Mouse (Mus musculus): ENCODE results near the gene Rundc3b. TPM values are rescaled to one million over a fixed set of nuclear protein-coding genes. Genes with fewer than 3 reads are reported as not detected.

Gene Rundc3b
- polyA plus RNA-seq, 1 experiment from 2014 or later, result 3.5 TPM

DNA sequence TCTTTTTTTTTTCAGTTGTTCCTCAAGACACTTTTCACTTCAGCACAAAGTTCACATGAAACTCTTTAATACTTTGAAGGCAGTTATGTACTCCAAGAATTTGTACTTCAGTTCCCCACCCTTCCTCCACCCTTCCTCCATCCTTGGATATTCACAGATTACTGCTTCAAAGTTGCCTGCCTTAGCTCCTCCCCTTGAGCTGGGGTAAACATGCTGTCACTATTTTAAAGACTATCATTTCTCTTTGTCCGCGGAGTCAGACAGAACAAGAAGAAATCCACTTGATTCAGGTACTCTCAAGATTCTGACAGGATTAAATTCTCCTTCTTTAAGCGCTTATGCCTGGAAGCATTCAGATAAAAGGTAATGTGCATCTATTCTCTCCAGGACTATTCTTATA lies 55.9 kb downstream of the Rundc3b start:
- H3K36me3 ChIP-seq (ENCODE audit: control insufficient read depth, insufficient read depth), result no peaks in the 10 kb centered on the region
- no peak overlapping the region for H3K4me3 ChIP-seq (ENCODE audit: low read depth, low read length)
- 53% methylated on average over 3 of the region's 3 CpGs for WGBS
- H3K27ac ChIP-seq (ENCODE audit: low read depth, low read length), result no peak overlapping the region
- TF ChIP-seq CTCF (IDR thresholded peaks at IDR 0.05; ENCODE audit: low read depth), result no peak
- no peaks in the 10 kb centered on the region for H3K4me1 ChIP-seq (replicated peaks; ENCODE audit: control insufficient read depth, insufficient read depth, low read length)
- H3K9ac ChIP-seq (ENCODE audit: low read depth, low read length), result no peak overlapping the region
- no peak overlapping the region for H3K4me2 ChIP-seq (replicated peaks; ENCODE audit: low read depth)
- no peaks in the 10 kb centered on the region for H3K27me3 ChIP-seq (replicated peaks; ENCODE audit: control insufficient read depth, insufficient read depth, low read length)
- no peak for ATAC-seq
- H3K9me3 ChIP-seq (ENCODE audit: control insufficient read depth), result no peaks in the 10 kb centered on the region

DNA sequence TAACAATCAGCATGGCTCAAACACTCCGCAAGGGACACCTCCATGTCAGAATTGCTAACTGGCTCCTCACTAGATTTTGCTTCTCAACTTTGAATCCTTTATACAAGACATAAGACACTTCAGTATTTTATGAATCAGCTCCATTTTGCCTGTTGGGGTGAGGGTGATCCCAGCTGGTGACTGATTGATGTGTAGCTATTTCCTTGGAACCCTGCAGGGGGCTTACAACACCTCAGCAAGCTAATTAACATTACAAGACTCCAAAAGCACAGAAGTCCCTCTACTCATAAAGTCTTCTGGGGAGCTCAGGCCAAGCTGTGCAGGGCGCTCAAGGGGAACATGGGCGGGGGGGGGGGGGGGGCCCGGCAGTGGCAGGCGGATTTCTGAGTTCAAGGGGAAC lies 78.2 kb downstream of the Rundc3b start:
- Histone ChIP-seq H3K4me1 (replicated peaks; ENCODE audit: control insufficient read depth, insufficient read depth, low read length) (no peaks in the 10 kb centered on the region), H3K4me3 (ENCODE audit: low read depth, low read length) (no peak overlapping the region), H3K27ac (ENCODE audit: low read depth, low read length) (no peak overlapping the region), H3K9me3 (ENCODE audit: control insufficient read depth) (no peaks in the 10 kb centered on the region), H3K4me2 (replicated peaks; ENCODE audit: low read depth) (no peak overlapping the region), H3K27me3 (replicated peaks; ENCODE audit: control insufficient read depth, insufficient read depth, low read length) (no peaks in the 10 kb centered on the region), H3K9ac (ENCODE audit: low read depth, low read length) (no peak overlapping the region), H3K36me3 (ENCODE audit: control insufficient read depth, insufficient read depth) (no peaks in the 10 kb centered on the region)
- 65% methylated on average over 4 of the region's 5 CpGs for WGBS
- no peak for ATAC-seq
- no peak for TF ChIP-seq CTCF (IDR thresholded peaks at IDR 0.05; ENCODE audit: low read depth)

DNA sequence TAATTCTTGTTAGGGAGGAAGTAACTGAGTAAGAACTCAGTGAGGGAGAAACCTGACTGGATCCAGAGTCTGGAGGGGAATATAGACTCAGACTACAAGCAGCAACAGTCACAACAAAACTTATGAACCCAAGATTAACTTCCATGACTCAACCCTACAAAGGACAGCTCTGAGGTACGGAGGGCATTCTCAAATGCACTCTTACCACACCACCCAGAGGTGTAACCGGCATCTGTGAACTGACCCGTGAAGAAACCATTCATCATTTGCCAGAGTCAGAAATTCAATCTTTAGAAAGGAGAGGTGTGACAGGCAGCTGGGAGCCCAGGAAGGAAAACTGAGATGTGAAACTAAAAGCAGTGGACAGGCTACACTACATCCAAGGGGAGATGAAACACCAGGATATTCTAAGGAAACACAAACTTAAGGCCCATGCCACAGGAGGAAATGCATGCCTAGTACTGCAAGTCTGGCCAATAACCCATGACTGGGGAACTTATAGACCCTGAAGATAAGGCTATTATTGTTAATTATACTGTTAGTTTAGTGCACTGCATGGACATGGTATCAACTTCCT lies 80.0 kb downstream of the Rundc3b start:
- ATAC-seq, result no peak
- Histone ChIP-seq H3K4me3 (ENCODE audit: low read depth, low read length) (no peak overlapping the region), H3K36me3 (ENCODE audit: control insufficient read depth, insufficient read depth) (no peaks in the 10 kb centered on the region), H3K4me1 (replicated peaks; ENCODE audit: control insufficient read depth, insufficient read depth, low read length) (no peaks in the 10 kb centered on the region), H3K27me3 (replicated peaks; ENCODE audit: control insufficient read depth, insufficient read depth, low read length) (no peaks in the 10 kb centered on the region), H3K4me2 (replicated peaks; ENCODE audit: low read depth) (no peak overlapping the region), H3K27ac (ENCODE audit: low read depth, low read length) (no peak overlapping the region), H3K9me3 (ENCODE audit: control insufficient read depth) (no peaks in the 10 kb centered on the region), H3K9ac (ENCODE audit: low read depth, low read length) (no peak overlapping the region)
- 70% methylated on average over 3 of the region's 3 CpGs for WGBS
- TF ChIP-seq CTCF (IDR thresholded peaks at IDR 0.05; ENCODE audit: low read depth), result no peak

DNA sequence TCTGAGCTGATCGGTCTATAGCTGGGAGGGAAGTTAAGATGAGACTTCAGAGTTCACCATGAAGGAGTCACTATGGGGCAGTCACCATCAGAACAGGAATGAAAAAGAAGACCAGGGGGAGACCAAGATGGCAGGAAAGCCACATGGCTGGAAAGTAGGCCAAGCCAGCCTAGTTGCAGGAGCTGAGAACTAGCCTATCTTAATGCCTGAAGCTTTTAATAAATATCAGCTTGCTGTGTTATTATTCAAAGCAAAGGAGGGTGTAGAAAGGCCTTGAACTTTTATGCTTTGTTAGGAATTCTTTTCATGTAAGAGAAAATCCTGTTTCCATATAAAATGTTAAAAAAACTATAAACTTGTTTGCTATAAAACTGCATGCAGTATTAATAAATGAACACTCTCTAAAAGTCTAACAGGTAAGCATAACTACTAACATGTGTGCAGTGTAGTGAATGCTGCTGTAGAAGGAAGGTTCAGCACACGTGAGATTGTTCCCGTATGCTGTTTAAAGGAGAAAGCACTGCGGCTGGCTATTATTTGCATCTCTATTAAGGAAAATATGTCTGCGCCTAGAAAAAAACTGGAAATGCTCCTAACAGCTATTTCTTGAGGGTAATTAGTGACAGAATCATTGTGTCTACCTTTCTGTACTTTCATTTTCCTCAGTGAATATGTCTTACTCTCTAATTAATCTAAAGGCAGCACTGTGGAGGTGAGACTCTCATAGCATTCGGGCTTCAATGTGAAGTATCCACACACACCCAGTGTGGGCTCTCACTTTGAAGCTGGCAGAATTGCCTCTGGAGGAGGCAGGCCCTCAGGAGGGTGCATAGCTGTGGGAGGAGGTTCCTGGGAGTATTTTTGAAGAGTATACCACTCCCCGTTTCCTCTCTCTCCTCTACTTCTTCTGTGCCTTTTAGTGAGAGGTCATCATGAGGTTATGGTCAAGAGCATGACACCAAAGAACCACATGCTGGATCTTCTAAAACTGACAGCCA lies 81.3 kb downstream of the Rundc3b start:
- Histone ChIP-seq H3K27me3 (replicated peaks; ENCODE audit: control insufficient read depth, insufficient read depth, low read length) (no peaks in the 10 kb centered on the region), H3K4me2 (replicated peaks; ENCODE audit: low read depth) (no peak overlapping the region), H3K27ac (ENCODE audit: low read depth, low read length) (no peak overlapping the region), H3K36me3 (ENCODE audit: control insufficient read depth, insufficient read depth) (no peaks in the 10 kb centered on the region), H3K4me1 (replicated peaks; ENCODE audit: control insufficient read depth, insufficient read depth, low read length) (no peaks in the 10 kb centered on the region), H3K4me3 (ENCODE audit: low read depth, low read length) (no peak overlapping the region), H3K9me3 (ENCODE audit: control insufficient read depth) (no peaks in the 10 kb centered on the region), H3K9ac (ENCODE audit: low read depth, low read length) (no peak overlapping the region)
- WGBS, result 80% methylated on average over 7 of the region's 7 CpGs
- TF ChIP-seq CTCF (IDR thresholded peaks at IDR 0.05; ENCODE audit: low read depth), result no peak
- ATAC-seq, result no peak

DNA sequence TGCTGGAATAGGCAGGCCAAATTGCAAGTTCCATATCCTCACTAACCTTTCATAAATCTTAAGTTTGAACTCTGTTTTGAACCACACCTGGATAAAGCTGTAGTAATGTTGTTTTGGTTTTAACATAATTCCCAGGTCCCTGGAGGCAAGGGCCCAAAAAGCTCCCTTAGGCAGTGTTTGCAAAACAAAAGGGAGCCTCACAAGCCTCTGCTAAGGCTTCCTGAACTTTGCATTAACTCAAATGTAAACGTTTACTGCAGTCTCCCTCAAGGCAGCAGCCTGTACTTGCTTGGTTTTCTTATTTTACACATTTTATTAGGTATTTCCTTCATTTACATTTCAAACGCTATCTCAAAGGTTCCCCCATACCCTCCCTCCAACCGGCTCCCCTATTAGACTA lies 103.7 kb downstream of the Rundc3b start:
- H3K36me3 ChIP-seq (ENCODE audit: control insufficient read depth, insufficient read depth), result no peaks in the 10 kb centered on the region
- no peak for ATAC-seq
- no peak overlapping the region for H3K9ac ChIP-seq (ENCODE audit: low read depth, low read length)
- 48% methylated on average over 3 of the region's 3 CpGs for WGBS
- H3K9me3 ChIP-seq (ENCODE audit: control insufficient read depth), result no peaks in the 10 kb centered on the region
- TF ChIP-seq CTCF (IDR thresholded peaks at IDR 0.05; ENCODE audit: low read depth), result no peak
- no peaks in the 10 kb centered on the region for H3K27me3 ChIP-seq (replicated peaks; ENCODE audit: control insufficient read depth, insufficient read depth, low read length)
- no peak overlapping the region for H3K4me3 ChIP-seq (ENCODE audit: low read depth, low read length)
- no peak overlapping the region for H3K27ac ChIP-seq (ENCODE audit: low read depth, low read length)
- H3K4me1 ChIP-seq (replicated peaks; ENCODE audit: control insufficient read depth, insufficient read depth, low read length), result no peaks in the 10 kb centered on the region
- no peak overlapping the region for H3K4me2 ChIP-seq (replicated peaks; ENCODE audit: low read depth)

DNA sequence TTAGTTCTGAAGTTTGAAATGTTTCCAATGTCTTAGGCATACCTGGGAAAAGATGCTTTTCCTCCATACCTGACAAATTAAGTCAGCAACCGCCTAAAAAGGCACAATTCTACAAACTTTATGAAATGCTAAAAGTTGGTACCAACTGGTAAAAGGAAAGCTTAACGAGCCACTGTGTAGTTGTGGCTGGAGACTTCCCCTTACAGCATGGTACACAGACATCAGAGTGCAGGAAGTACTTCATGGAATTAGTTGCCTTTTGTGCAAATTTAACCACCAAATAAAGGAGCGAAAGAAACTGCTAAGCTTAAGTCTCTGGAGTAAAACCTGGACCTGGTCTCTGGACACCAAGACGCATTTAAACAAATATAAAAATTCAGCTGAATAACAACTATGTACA lies 131.0 kb downstream of the Rundc3b start:
- Histone ChIP-seq H3K4me2 (replicated peaks; ENCODE audit: low read depth) (no peak overlapping the region), H3K27ac (ENCODE audit: low read depth, low read length) (no peak overlapping the region), H3K9me3 (ENCODE audit: control insufficient read depth) (no peaks in the 10 kb centered on the region), H3K9ac (ENCODE audit: low read depth, low read length) (no peak overlapping the region), H3K4me3 (ENCODE audit: low read depth, low read length) (no peak overlapping the region), H3K27me3 (replicated peaks; ENCODE audit: control insufficient read depth, insufficient read depth, low read length) (no peaks in the 10 kb centered on the region), H3K4me1 (replicated peaks; ENCODE audit: control insufficient read depth, insufficient read depth, low read length) (no peaks in the 10 kb centered on the region), H3K36me3 (ENCODE audit: control insufficient read depth, insufficient read depth) (no peaks in the 10 kb centered on the region)
- no peak for ATAC-seq
- 88% methylated on average over 4 of the region's 4 CpGs for WGBS
- TF ChIP-seq CTCF (IDR thresholded peaks at IDR 0.05; ENCODE audit: low read depth), result no peak
